Mouse (Mus musculus): Measurements from ENCODE around the gene Parn. TPM values are rescaled to one million over a fixed set of nuclear protein-coding genes. Genes with fewer than 3 reads are reported as not detected.
A peak's percentile ranks its signal among the peaks of the same experiment; 100 is the strongest.

The Parn gene
- total and polyA plus RNA-seq, 3 experiments: 48.7 to 88.6 (median 62.6) TPM

DNA sequence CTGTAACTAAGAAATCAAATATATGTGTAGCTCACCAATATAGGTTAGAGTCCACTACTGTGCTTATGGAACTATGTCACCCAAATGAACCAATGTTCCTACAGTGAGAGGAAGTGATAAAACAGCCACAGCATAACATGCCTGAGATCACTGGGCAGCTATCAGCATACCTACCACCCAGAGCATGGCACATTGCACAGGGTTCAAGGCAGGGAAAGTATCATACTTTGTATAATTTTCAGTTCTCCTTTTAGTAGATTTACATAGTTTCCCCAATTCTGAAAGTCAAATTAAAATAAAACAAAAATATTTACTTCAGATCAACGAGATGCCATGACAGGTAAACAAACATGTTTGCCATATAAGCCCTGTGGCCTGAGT lies 59.3 kb downstream of the Parn start:
- peak; percentile 32 for DNase-seq (ENCODE audit: extremely low read depth)
- H3K9ac ChIP-seq (ENCODE audit: insufficient read depth, low read depth): no peak overlapping the region
- in situ Hi-C loops (cut with MboI; ENCODE audit: low pct_ligation_motif_present, low pct_unique_long_range_greater_than_20kb, low sequenced_read_pairs) (no loop called here), dilution Hi-C loops (cut with MboI; ENCODE audit: extremely low pct_ligation_motif_present, extremely low pct_unique_long_range_greater_than_20kb, low sequenced_read_pairs) (no loop called here)
- peaks cover 8 to 38% of the 10 kb centered on the region in 2 experiments for H3K4me1 ChIP-seq (ENCODE audit: control insufficient read depth in 1 of 2, insufficient read depth in 2 of 2)
- H3K27ac ChIP-seq (ENCODE audit: insufficient read depth, low read depth): peak overlapping the region; percentile 11; the same call in 1 of the 2 replicates
- H3K36me3 ChIP-seq (replicated peaks in 1 of 2; ENCODE audit: control insufficient read depth in 1 of 2, insufficient read depth in 1 of 2, low read length in 1 of 2): peaks cover 34 to 70% of the 10 kb centered on the region in 2 experiments
- no peaks in the 10 kb centered on the region for H3K79me2 ChIP-seq (replicated peaks; ENCODE audit: control insufficient read depth, extremely low read depth, insufficient read depth, poor library complexity, severe bottlenecking)
- no peak overlapping the region for H3K4me3 ChIP-seq (replicated peaks in 1 of 3; ENCODE audit: low read depth in 2 of 3, low read length in 2 of 3, poor library complexity in 1 of 3)
- H3K4me2 ChIP-seq (ENCODE audit: insufficient read depth, low read depth, poor library complexity, severe bottlenecking): no peak overlapping the region
- TF ChIP-seq E2F4 (IDR thresholded peaks at IDR 0.05; ENCODE audit: insufficient replicate concordance, low read depth, low read length) (no peak), POLR2AphosphoS2 (IDR thresholded peaks at IDR 0.05; ENCODE audit: low read depth, low read length) (no peak), KAT2A (IDR thresholded peaks at IDR 0.05; ENCODE audit: insufficient replicate concordance, low read length) (no peak), NELFE (IDR thresholded peaks at IDR 0.05; ENCODE audit: low read depth, low read length) (no peak), ZMIZ1 (IDR thresholded peaks at IDR 0.05; ENCODE audit: low read depth, low read length) (no peak), NRF1 (IDR thresholded peaks at IDR 0.05; ENCODE audit: low read depth, low read length) (no peak), IRF4 (IDR thresholded peaks at IDR 0.05; ENCODE audit: low read depth, low read length) (peak; percentile 63; the same call in 1 of the 2 replicates), JUND (conservative IDR thresholded peaks at IDR 0.05; ENCODE audit: low read depth, low read length) (peak; percentile 40; the same call in 1 of the 2 replicates), HCFC1 (IDR thresholded peaks at IDR 0.05; ENCODE audit: low read depth, low read length) (no peak)
- no peaks in the 10 kb centered on the region for H3K9me3 ChIP-seq (replicated peaks; ENCODE audit: low read length)
- H3K27me3 ChIP-seq (replicated peaks): no peaks in the 10 kb centered on the region

DNA sequence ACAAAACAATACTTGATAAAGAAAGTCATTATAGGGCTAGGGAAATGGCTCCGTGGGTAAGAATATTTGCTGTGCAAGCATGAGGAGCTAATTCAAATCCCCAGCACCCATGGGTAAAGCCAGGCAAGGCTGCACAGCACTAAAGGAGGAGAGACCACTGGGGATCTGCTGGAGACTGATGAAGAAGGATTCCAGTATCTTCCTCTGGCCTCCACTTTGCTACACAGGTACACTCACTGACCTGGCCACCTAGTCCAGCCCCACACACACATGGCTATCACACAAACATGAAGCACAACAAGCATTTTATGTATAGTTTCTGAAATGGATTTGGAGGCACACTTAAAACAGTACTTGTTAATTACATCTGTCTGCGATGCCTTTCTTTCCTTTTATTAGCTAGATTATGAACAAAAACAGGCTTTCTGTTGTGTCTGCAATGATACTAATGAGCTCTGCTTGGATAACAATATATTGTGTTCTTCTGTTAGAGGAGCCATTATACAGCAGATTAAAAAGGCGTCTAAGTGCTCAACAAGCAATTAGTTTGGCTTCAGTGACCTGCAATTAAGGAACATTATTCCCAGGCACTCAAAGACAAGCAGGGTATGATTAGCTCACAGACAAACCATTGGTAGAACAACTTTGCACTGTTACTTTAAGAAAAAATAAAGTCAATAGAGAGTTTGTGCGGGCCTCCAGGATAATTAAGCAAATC lies 59.8 kb downstream of the Parn start:
- Histone ChIP-seq H3K4me3 (replicated peaks in 1 of 3; ENCODE audit: low read depth in 2 of 3, low read length in 2 of 3, poor library complexity in 1 of 3) (no peak overlapping the region), H3K4me2 (ENCODE audit: insufficient read depth, low read depth, poor library complexity, severe bottlenecking) (no peak overlapping the region), H3K79me2 (replicated peaks; ENCODE audit: control insufficient read depth, extremely low read depth, insufficient read depth, poor library complexity, severe bottlenecking) (no peaks in the 10 kb centered on the region), H3K9me3 (replicated peaks; ENCODE audit: low read length) (no peaks in the 10 kb centered on the region), H3K4me1 (ENCODE audit: control insufficient read depth in 1 of 2, insufficient read depth in 2 of 2) (peaks cover 9 to 43% of the 10 kb centered on the region in 2 experiments), H3K9ac (ENCODE audit: insufficient read depth, low read depth) (no peak overlapping the region), H3K27ac (ENCODE audit: insufficient read depth, low read depth) (no peak overlapping the region), H3K27me3 (replicated peaks) (no peaks in the 10 kb centered on the region), H3K36me3 (replicated peaks in 1 of 2; ENCODE audit: control insufficient read depth in 1 of 2, insufficient read depth in 1 of 2, low read length in 1 of 2) (peaks cover 36 to 73% of the 10 kb centered on the region in 2 experiments)
- DNase-seq (ENCODE audit: extremely low read depth): no peak
- no peak for TF ChIP-seq RAD21 (IDR thresholded peaks at IDR 0.05; ENCODE audit: low read depth, low read length)
- no peak for TF ChIP-seq RCOR1 (conservative IDR thresholded peaks at IDR 0.05; ENCODE audit: low read depth, low read length)
- no peak for TF ChIP-seq MAZ (IDR thresholded peaks at IDR 0.05; ENCODE audit: low read depth, low read length)
- no peak for TF ChIP-seq HCFC1 (IDR thresholded peaks at IDR 0.05; ENCODE audit: low read depth, low read length)
- no peak for TF ChIP-seq POLR2AphosphoS2 (IDR thresholded peaks at IDR 0.05; ENCODE audit: low read depth, low read length)
- no peak for TF ChIP-seq MAX (IDR thresholded peaks at IDR 0.05; ENCODE audit: low read length)
- TF ChIP-seq EP300 (IDR thresholded peaks at IDR 0.05; ENCODE audit: low read length): no peak
- TF ChIP-seq CHD1 (IDR thresholded peaks at IDR 0.05; ENCODE audit: low read depth, low read length): no peak
- TF ChIP-seq ETS1 (conservative IDR thresholded peaks at IDR 0.05; ENCODE audit: low read depth, low read length): no peak
- TF ChIP-seq PAX5 (IDR thresholded peaks at IDR 0.05; ENCODE audit: low read length): no peak
- in situ Hi-C loops (cut with MboI; ENCODE audit: low pct_ligation_motif_present, low pct_unique_long_range_greater_than_20kb, low sequenced_read_pairs) (no loop called here), dilution Hi-C loops (cut with MboI; ENCODE audit: extremely low pct_ligation_motif_present, extremely low pct_unique_long_range_greater_than_20kb, low sequenced_read_pairs) (no loop called here)
